Mouse (Mus musculus): ENCODE data around the gene Usp38.
A peak's percentile ranks its signal among the peaks of the same experiment; 100 is the strongest.

DNA sequence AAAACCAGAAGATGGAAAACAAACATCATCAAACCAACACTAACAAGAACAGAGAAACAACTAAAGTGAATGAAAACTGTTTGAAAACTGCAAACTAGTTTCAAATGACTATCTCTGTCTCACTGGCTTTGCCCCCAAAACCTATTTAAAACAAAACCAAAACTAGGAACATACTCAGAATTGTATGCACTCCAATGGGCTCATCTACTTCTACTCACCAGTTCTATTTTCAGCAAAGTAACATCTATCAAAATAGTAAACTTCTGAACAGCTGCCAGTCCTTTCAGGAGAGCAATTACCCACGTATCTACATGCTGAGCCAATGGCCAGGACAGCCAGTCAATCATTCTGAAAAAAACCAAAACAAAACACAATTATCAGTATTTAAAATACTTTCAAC, 9.6 kb downstream of the Usp38 start:
- TF ChIP-seq ETS1 (conservative IDR thresholded peaks at IDR 0.05; ENCODE audit: low read depth, low read length): 0 out of 2 replicates have a peak, but pooled peaks have one; percentile 32
- no peak for TF ChIP-seq CTCF (conservative IDR thresholded peaks at IDR 0.05 in 1 of 2, IDR thresholded peaks at IDR 0.05 in 1 of 2; ENCODE audit: low read depth in 2 of 2, low read length in 2 of 2)
- TF ChIP-seq RAD21 (IDR thresholded peaks at IDR 0.05; ENCODE audit: low read depth, low read length): no peak
- no peak for TF ChIP-seq POLR2A (IDR thresholded peaks at IDR 0.05; ENCODE audit: low read depth, low read length)
- no peak for TF ChIP-seq USF1 (IDR thresholded peaks at IDR 0.05; ENCODE audit: low read depth, low read length)
- TF ChIP-seq POLR2AphosphoS2 (IDR thresholded peaks at IDR 0.05; ENCODE audit: low read depth, low read length): no peak
- TF ChIP-seq EP300 (IDR thresholded peaks at IDR 0.05; ENCODE audit: low read length): 0 out of 2 replicates have a peak, but pooled peaks have one; percentile 33
- TF ChIP-seq ZKSCAN1 (IDR thresholded peaks at IDR 0.05; ENCODE audit: borderline replicate concordance, low read depth, low read length): no peak
- TF ChIP-seq SIN3A (IDR thresholded peaks at IDR 0.05; ENCODE audit: low read length): 0 out of 2 replicates have a peak, but pooled peaks have one; percentile 26
- peak; percentile 75; the same call in 1 of the 2 replicates for TF ChIP-seq MEF2A (IDR thresholded peaks at IDR 0.05; ENCODE audit: borderline replicate concordance, low read depth, low read length)
- TF ChIP-seq JUN (IDR thresholded peaks at IDR 0.05; ENCODE audit: insufficient read depth, low read depth, low read length): no peak
